ENCODE assay signal across 8 mouse cellular contexts in the genomic region with DNA sequence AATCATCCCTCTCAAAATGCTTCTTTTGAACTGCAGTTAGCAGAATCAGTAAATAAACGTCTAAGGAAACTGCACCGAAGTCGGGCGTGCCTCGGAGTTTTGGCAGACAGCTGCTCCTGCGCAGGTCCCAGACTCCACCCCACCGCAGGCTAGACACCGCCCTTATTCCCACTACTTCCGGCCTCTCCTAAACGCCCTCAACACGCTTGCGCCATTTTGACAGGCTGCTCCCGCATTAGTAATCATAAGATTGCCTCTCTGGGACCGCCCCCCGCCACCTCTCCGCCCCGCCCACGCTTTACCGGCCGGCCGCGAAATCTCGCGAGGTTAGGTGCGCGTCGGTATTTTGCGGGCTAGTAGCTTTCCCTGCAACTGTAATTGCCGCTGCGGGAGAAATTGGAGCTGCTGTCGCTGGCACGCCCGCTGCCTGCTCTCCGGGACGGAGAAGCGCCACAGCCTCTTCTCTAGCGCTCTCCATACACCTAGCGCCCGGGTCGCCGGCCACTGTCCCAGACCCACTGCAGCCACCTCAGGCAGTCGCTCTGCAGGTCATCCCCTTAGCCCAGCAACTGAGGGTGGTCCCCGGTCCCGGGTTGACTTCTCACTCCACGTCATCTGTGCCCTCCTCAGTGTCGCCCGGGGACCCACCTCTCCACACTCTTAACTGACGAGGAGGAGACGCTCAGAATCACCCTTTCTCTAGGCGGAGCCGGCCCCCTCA. TPM values are rescaled to one million over a fixed set of nuclear protein-coding genes. Genes with fewer than 3 reads are reported as not detected.
DNase-seq lines count a peak whose midpoint lies in the region; ATAC-seq and TF ChIP-seq lines count a peak whose summit lies in the region.

A gene (plus strand): TSS at position 330 of the 721 bp plus-strand sequence.

- peak; percentile 94 for DNase-seq in CD8-positive naive resting alpha-beta T cell, adult 2 months (ENCODE audit: low read depth in 2 of 2, low spot score in 2 of 2)
- peak; percentile 66 for DNase-seq in c-Kit-positive CD71-negative TER-119-negative erythroid progenitor cells, embryonic 14.5 days (ENCODE audit: low read depth)
- DNase-seq in forebrain, embryonic 10.5 days (ENCODE audit: extremely low spot score, low spot score), result peak; percentile 90
- peak; percentile 96 for DNase-seq in kidney, postnatal 25 days
- peak; percentile 86 to 89 (median 86) for DNase-seq in liver, embryonic 14.5 days (ENCODE audit: low read depth in 3 of 3, low spot score in 3 of 3)
- peak; percentile 91 for DNase-seq in neural tube, embryonic 11.5 days (ENCODE audit: low spot score)
- DNase-seq in stomach, postnatal 0 days (ENCODE audit: low spot score), result peak; percentile 95

- ATAC-seq in heart, embryonic 15.5 days (replicated peaks; ENCODE audit: insufficient number of reproducible peaks, insufficient read depth, low FRiP score, low read depth), result peak; percentile 99
- ATAC-seq in liver, embryonic 14.5 days (ENCODE audit: insufficient read depth), result peak; percentile 98
- peak; percentile 98 for ATAC-seq in neural tube, embryonic 11.5 days (ENCODE audit: insufficient read depth, low FRiP score, low TSS enrichment)
- peak; percentile 100 for ATAC-seq in stomach, postnatal 0 days (ENCODE audit: low FRiP score, low TSS enrichment)

- peak; percentile 45; the same call in 1 of the 2 replicates for TF ChIP-seq EP300 in liver, embryonic 14.5 days (IDR thresholded peaks at IDR 0.05; ENCODE audit: low read depth)
- peak; percentile 81 for TF ChIP-seq EP300 in stomach, postnatal 0 days (optimal IDR thresholded peaks at IDR 0.05)

- H3K4me1 ChIP-seq in forebrain, embryonic 10.5 days, result no peaks in the 10 kb centered on the region
- no peaks in the 10 kb centered on the region for H3K4me1 ChIP-seq in heart, embryonic 15.5 days (replicated peaks)
- no peaks in the 10 kb centered on the region for H3K4me1 ChIP-seq in liver, embryonic 14.5 days (replicated peaks; ENCODE audit: control insufficient read depth in 2 of 2, insufficient read depth in 2 of 2, low read length in 1 of 2)
- H3K4me1 ChIP-seq in neural tube, embryonic 11.5 days (ENCODE audit: control insufficient read depth, insufficient read depth, low read length), result no peaks in the 10 kb centered on the region
- H3K4me1 ChIP-seq in stomach, postnatal 0 days (replicated peaks; ENCODE audit: control insufficient read depth, insufficient read depth), result no peaks in the 10 kb centered on the region

- no peaks in the 10 kb centered on the region for H3K27me3 ChIP-seq in forebrain, embryonic 10.5 days (ENCODE audit: poor library complexity, severe bottlenecking)
- no peaks in the 10 kb centered on the region for H3K27me3 ChIP-seq in heart, embryonic 15.5 days
- H3K27me3 ChIP-seq in liver, embryonic 14.5 days (ENCODE audit: control insufficient read depth, insufficient read depth, low read length), result no peaks in the 10 kb centered on the region
- H3K27me3 ChIP-seq in neural tube, embryonic 11.5 days (ENCODE audit: control insufficient read depth, insufficient read depth, low read length), result no peaks in the 10 kb centered on the region
- no peaks in the 10 kb centered on the region for H3K27me3 ChIP-seq in stomach, postnatal 0 days (ENCODE audit: control insufficient read depth, insufficient read depth, low read length)

- peak within 1 kb of the TSS; percentile 66 for H3K4me2 ChIP-seq in heart, embryonic 15.5 days
- H3K4me2 ChIP-seq in liver, embryonic 14.5 days (ENCODE audit: low read depth), result peak within 1 kb of the TSS; percentile 69
- peak within 1 kb of the TSS; percentile 43 for H3K4me2 ChIP-seq in neural tube, embryonic 11.5 days (ENCODE audit: low read depth)
- H3K4me2 ChIP-seq in stomach, postnatal 0 days (replicated peaks; ENCODE audit: low read depth), result peak within 1 kb of the TSS; percentile 62

- WGBS in forebrain, embryonic 10.5 days, result 10% methylated on average over 51 of the region's 51 CpGs
- WGBS in heart, embryonic 15.5 days, result 6% methylated on average over 51 of the region's 51 CpGs
- 4% methylated on average over 51 of the region's 51 CpGs for WGBS in liver, embryonic 14.5 days (ENCODE audit: insufficient replicate concordance)
- 9% methylated on average over 51 of the region's 51 CpGs for WGBS in neural tube, embryonic 11.5 days
- 5% methylated on average over 50 of the region's 51 CpGs for WGBS in stomach, postnatal 0 days

- 0 out of 2 replicates have a peak, but pooled peaks have one; percentile 9 for TF ChIP-seq CTCF in liver, embryonic 14.5 days (IDR thresholded peaks at IDR 0.05; ENCODE audit: low read depth)
- no peak for TF ChIP-seq CTCF in stomach, postnatal 0 days (IDR thresholded peaks at IDR 0.05; ENCODE audit: low read depth)

- peak within 1 kb of the TSS; percentile 85 for H3K27ac ChIP-seq in forebrain, embryonic 10.5 days
- H3K27ac ChIP-seq in heart, embryonic 15.5 days, result peak within 1 kb of the TSS; percentile 91
- peak within 1 kb of the TSS; percentile 95 for H3K27ac ChIP-seq in liver, embryonic 14.5 days
- H3K27ac ChIP-seq in neural tube, embryonic 11.5 days (ENCODE audit: low read depth, low read length), result peak within 1 kb of the TSS; percentile 76; the same call in 1 of the 2 replicates
- peak within 1 kb of the TSS; percentile 87 for H3K27ac ChIP-seq in stomach, postnatal 0 days (replicated peaks)

- H3K36me3 ChIP-seq in forebrain, embryonic 10.5 days (replicated peaks), result no peaks in the 10 kb centered on the region
- H3K36me3 ChIP-seq in heart, embryonic 15.5 days, result no peaks in the 10 kb centered on the region
- no peaks in the 10 kb centered on the region for H3K36me3 ChIP-seq in liver, embryonic 14.5 days (replicated peaks; ENCODE audit: control insufficient read depth, insufficient read depth, low read depth)
- H3K36me3 ChIP-seq in neural tube, embryonic 11.5 days (ENCODE audit: control insufficient read depth, insufficient read depth, low read length), result no peaks in the 10 kb centered on the region
- no peaks in the 10 kb centered on the region for H3K36me3 ChIP-seq in stomach, postnatal 0 days (ENCODE audit: control insufficient read depth, insufficient read depth, low read length)

- no peaks in the 10 kb centered on the region for H3K9me3 ChIP-seq in forebrain, embryonic 10.5 days
- no peaks in the 10 kb centered on the region for H3K9me3 ChIP-seq in heart, embryonic 15.5 days (replicated peaks)
- H3K9me3 ChIP-seq in liver, embryonic 14.5 days (ENCODE audit: control insufficient read depth, low read length), result no peaks in the 10 kb centered on the region
- H3K9me3 ChIP-seq in neural tube, embryonic 11.5 days (ENCODE audit: control insufficient read depth, low read length), result no peaks in the 10 kb centered on the region
- H3K9me3 ChIP-seq in stomach, postnatal 0 days (ENCODE audit: control insufficient read depth, low read length), result no peaks in the 10 kb centered on the region

- peak within 1 kb of the TSS; percentile 65 for H3K4me3 ChIP-seq in forebrain, embryonic 10.5 days
- H3K4me3 ChIP-seq in heart, embryonic 15.5 days, result peak within 1 kb of the TSS; percentile 69
- H3K4me3 ChIP-seq in liver, embryonic 14.5 days (ENCODE audit: insufficient read depth in 1 of 2, low read depth in 2 of 2, low read length in 2 of 2), result peak within 1 kb of the TSS; percentile 78 to 94
- peak within 1 kb of the TSS; percentile 52 for H3K4me3 ChIP-seq in neural tube, embryonic 11.5 days (ENCODE audit: low read depth, low read length)
- H3K4me3 ChIP-seq in stomach, postnatal 0 days (ENCODE audit: low read depth, low read length), result peak within 1 kb of the TSS; percentile 60

- peak within 1 kb of the TSS; percentile 69 for H3K9ac ChIP-seq in heart, embryonic 15.5 days
- H3K9ac ChIP-seq in liver, embryonic 14.5 days (replicated peaks), result peak within 1 kb of the TSS; percentile 87
- H3K9ac ChIP-seq in neural tube, embryonic 11.5 days (ENCODE audit: low read length), result peak within 1 kb of the TSS; percentile 56
- H3K9ac ChIP-seq in stomach, postnatal 0 days (ENCODE audit: low read length), result peak within 1 kb of the TSS; percentile 70

RNA-seq across cellular contexts. Expression of the gene that starts here (rescaled TPM):
- polyA plus RNA-seq in forebrain, embryonic 10.5 days (2016; fragmentation: Nextera tagmentation; extraction: Ambion mirVana), result 4.9 and 5.1 TPM in 2 replicates
- polyA plus RNA-seq in heart, embryonic 15.5 days (2015; fragmentation: Nextera tagmentation; extraction: Ambion mirVana), result 8.5 and 9.0 TPM in 2 replicates
- 1.1 and 2.2 TPM in 2 replicates for polyA plus RNA-seq in liver, embryonic 14.5 days (2012; rRNA removed)
- 4.5 and 5.5 TPM in 2 replicates for polyA plus RNA-seq in liver, embryonic 14.5 days (2014; fragmentation: Nextera tagmentation; extraction: Ambion mirVana)
- 8.7 and 9.3 TPM in 2 replicates for polyA plus RNA-seq in neural tube, embryonic 11.5 days (2014; fragmentation: Nextera tagmentation; extraction: Ambion mirVana)
- 5.4 and 6.3 TPM in 2 replicates for polyA plus RNA-seq in stomach, postnatal 0 days (2015; fragmentation: Nextera tagmentation; extraction: Ambion mirVana)

Comparison
In these comparisons a context has a peak if more than half of its experiments do, and no peak if none do; other contexts are left out.
1. Peak in every context shown above with its lines: DNase-seq, ATAC-seq, H3K4me3 ChIP-seq and H3K27ac ChIP-seq.